Mouse (Mus musculus): ENCODE measurements around the gene Gpr146.
A peak's percentile ranks its signal among the peaks of the same experiment; 100 is the strongest.

Gene Gpr146

GRCm38 (mm10) chr5:139358653-139359052, 18.8 kb upstream of the Gpr146 start:
- DNase-seq (ENCODE audit: low spot score) = no peak

DNA sequence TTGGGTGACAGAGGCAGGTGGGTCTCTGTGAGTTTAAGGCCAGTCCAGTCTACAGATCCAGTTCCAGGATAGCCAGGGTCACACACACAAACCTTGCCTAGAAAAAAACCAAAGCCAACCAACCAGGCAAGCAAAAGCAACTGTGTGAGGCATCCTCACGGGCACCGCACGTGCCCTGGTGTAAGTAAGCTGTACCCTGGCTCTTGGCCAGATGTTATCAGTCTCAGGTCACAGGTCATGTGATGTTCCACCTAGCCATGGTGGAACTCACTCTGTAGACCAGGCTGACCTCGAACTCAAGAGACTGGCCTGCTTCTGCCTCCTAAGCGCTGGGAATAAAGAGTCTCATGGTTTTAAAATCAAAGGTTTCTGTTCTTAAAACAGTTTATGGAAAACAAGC, 18.3 kb upstream of the Gpr146 start:
- DNase-seq (ENCODE audit: low spot score) = no peak

DNA sequence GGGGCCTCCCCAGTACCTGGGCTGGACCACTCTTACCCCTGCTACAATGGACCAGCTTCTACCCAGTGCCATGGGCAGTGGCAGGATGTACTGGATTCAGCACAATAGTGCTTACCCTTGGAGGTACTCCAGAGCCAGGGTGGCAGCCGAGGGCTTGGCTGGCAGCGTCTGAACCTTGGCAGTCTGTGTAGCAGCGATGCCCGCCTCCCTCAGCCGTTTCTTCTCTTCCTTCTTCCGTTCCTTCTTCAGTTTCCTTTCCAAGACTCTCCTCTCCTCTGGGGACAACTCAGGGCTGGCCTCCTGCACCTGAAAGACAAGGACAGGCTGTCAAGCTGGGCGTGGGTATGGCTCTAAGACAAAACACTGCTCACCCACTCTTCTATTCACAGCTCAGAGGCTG, 13.6 kb upstream of the Gpr146 start:
- no peak for DNase-seq (ENCODE audit: low spot score)

DNA sequence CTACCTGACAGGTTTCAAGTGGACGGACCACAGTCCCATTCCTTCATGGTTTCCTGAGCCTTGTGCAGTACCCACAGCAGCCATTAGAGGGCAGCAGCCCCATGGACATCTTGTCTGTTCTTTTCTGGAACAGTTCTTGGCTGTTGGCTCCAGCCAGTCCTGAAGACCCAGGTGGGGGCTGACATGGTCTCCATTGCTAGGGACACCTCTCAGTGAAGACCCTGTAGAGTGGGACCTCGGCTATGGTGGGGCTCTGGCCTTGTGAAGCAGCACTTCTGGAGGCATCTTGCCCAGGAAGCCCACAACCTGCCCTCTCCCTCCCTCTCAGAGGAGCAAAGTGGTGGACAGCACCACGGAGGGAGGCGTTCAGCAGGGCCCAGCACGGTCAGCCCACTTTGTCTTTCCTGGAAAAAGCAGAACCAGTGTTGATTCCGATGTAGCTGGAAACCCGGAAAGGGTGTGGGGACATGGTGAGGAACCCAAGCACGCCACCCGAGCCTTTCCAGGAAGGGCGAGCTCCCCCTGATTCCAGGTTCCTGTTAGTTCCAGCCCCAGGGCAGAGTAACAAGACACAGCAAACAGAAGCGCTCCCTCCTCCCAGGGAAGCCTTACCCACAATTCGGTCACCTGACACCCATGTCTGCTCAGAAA, 13.1 kb upstream of the Gpr146 start:
- DNase-seq (ENCODE audit: low spot score) = peak; percentile 95

DNA sequence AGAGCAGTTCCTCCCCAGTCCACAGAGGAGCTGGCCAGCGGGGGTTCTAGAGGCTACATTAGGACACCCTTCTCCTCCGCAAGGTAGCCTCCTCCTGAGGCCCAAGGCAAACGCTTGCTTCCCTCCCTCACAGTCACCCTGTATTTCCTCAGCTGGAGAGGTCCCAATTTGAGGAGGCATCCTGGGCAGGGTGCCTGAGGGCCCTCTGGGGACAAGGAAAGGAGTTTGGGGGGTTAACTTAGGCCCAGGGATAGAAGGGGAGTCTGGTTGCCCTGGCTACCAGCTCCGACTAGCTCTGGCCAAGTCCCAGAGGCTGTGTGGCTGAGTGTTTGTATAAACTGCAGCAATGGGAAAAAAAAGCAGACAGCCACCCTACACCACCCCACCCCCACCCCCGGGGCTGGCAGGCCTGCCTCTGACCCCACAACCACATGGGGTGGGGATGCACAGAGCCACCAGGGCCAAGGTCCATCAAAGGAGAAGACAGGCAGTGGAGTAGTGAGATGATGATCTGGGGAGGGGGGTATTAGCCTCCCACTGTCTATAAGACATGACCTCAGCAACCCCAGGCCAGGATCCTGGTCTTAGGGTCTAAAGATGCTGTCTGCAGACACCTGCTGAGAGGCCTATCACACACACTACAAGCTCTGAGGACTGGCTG, 12.5 kb upstream of the Gpr146 start:
- no peak for DNase-seq (ENCODE audit: low spot score)

- no peak for DNase-seq (ENCODE audit: low spot score)
Observed at GRCm38 (mm10) chr5:139365827-139366226, 11.7 kb upstream of the Gpr146 start.

DNA sequence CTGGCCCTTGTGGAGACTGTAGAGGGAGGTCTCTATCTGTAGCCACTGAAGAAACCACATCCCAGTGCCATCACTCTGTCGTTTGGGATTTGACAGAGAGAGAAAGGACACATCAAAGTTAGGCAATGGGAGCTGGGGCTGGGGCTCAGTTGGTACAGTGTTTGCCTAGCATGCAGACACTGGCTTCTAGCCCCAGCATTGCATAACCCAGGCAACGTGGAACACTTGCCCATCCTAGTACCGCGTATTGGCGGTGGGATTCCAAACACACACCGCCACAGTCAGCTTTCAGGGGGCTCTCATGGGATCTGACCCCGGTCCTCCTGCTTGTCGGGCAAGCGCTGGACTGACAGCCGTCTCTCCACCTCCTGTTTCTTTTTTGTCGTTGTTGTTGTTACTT, 11.0 kb upstream of the Gpr146 start:
- no peak for DNase-seq (ENCODE audit: low spot score)

DNA sequence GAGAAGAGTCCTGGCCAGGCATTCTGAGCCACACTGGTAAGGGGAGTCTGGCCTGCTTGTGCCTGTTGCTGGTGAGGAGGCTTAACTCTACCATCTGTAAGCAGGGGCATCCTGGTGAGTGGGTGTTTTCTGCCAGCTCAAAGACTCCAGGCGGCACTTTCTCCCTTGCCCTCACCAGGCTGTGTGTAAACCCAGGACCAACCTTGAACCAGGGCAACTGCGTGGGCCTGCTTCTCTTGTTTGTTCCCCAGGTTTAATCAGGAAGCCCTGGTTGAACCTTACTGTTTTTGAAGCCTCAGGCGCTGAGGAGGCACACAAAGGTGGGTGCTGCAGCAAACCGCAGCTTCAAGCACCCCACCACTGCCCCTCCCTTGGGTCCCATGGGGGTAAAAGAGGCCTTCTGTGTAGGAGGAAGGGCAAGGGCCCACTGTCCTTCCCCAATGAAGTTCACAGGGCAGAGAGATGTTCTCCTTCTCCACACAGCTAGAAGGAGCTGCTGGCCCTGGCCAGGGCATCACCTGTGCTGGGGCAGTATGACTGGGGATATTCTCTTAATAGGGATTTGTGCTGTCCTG, 9.5 kb upstream of the Gpr146 start:
- DNase-seq (ENCODE audit: low spot score) = no peak

DNA sequence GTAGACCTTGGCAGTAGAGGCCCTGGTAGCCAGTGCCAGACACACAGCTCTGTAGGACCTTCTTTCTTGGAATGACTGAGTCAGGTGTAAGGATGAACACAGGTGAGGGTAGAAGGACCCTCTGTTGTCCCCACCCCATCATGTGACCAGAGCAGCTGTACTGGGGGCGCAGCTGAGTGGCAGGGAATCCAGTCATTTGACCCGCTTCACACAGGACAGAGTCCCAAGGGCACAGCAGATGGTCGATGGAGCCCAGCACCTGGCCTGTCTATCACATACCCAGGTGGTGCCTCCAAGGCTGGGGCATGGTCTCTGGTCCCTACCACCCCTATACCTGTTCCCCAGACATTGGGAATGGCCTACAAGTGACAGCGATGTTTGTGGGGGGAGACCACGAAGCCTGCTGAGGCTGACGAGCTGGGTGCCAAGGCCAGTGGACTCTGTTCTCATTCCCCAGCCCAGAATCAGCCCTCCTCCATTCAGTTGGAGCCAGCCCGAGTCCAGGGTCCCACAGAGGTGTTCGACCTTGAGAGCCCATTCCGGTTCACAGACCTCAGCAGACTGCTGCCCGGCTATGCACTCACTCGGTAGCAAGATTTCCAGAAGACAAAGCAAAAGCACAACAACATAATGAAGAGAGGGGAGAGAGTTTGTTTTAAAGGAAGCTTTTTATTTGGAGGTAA, 8.7 kb upstream of the Gpr146 start:
- no peak for DNase-seq (ENCODE audit: low spot score)

DNA sequence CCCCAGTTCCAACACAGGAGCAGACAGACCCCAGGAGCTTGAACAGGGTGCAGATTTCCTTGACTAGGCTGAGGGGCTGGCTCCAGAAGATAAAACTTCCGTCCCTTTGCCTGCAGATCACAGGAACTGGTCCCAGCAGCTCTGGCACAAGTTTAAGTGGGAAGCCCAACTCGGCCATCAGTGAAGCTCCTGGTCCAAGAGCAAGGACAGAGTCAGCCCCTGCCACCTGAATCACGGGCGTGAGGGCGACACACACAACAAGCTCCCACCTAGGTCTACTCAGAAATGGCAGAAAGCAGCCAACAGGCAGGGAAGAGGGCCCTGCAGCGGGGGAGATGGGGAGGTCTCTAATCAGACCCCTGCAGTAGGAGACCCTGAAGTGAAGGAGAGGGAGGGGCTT, 7.2 kb upstream of the Gpr146 start:
- no peak for DNase-seq (ENCODE audit: low spot score)

DNA sequence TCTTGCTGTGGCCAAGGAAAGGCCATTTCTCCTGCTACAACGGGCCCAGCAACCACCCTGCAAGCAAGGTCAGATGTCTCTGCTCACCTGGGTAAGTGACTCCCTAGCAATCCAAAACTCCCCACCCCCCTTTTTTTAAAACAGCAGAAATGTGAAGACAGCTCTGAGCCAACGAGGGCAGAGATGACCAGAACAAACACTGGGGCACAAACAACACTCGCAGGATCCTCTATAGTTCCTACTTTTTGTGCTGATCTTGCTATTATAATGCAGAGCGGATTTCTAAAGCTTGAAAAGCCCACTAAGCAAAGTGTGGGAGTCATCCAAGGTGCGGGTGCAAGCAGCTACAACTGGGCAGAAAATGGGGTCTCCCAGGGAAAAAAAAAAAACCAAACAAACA, 6.4 kb upstream of the Gpr146 start:
- no peak for DNase-seq (ENCODE audit: low spot score)

- DNase-seq (ENCODE audit: low spot score) = peak; percentile 84
Observed at GRCm38 (mm10) chr5:139371631-139372401, 5.7 kb upstream of the Gpr146 start.

DNA sequence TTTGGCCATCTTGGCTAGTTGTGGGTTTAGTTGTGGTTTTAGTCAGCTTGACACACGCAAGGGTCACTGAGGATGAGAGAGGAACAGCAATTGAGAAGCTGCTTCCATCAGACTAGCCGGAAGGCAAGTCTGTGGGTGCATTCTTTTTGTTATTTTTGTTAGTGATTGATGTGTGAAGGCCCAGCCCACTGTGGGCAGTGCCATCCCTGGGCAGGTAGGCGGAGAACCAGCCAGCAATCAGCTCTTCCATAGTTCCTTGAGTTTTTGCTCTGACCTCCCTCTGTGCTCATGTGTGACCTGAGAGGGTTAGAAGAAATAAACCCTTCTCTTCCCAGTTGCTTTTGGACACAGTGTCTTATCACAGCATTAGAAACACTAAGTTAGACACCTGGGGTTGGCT, 4.4 kb upstream of the Gpr146 start:
- no peak for DNase-seq (ENCODE audit: low spot score)

DNA sequence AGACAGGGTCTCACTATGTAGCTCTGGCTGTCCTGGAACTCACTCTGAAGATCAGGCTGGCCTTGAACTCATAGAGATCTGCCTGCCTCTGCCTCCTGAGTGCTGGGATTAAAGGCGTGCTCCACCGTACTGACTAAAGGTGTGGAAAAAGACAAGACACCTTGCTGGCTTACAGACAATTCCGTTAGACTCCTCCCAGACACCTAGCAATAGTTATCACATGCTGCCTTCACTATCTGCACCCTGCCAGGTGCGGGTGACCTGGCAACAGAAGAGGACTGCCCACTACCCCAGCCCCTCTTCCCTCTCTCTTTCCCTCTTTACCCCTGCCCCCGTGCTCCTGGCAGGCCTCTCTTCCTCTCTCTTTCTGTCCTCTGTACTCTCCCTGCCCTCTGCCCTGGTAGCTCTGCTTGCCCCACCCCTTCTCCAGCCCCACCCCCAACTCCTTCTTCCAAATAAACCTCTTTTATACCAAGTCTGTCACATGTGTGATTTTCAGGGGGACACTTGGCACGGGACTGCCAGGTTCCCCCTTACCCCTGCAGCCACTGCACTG, 3.5 kb upstream of the Gpr146 start:
- no peak for DNase-seq (ENCODE audit: low spot score)

DNA sequence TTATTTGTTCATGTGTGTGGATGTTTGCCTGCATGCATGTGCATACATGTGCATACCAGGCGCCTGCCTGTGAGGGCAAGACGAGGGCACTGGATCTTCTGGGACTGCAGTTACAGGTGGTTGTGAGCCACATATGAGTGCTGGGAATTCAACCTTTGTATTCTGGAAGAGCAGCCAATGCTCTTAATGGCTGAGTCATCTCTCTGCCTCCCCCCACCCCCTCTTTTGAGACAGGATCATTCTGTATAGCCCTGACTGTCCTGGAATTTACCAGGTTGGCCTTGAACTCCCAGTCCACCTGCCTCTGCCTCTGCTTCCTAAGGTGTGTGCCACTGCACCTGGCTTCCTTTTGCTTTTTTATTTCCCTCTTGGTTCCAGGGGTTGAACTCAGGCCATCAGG, 2.7 kb upstream of the Gpr146 start:
- DNase-seq (ENCODE audit: low spot score) = no peak

- DNase-seq (ENCODE audit: low spot score) = no peak
Observed at GRCm38 (mm10) chr5:139378271-139378556, 717 bp downstream of the Gpr146 start.

- DNase-seq (ENCODE audit: low spot score) = no peak
Observed at GRCm38 (mm10) chr5:139378986-139379629, 1.6 kb downstream of the Gpr146 start.

- DNase-seq (ENCODE audit: low spot score) = no peak
Observed at GRCm38 (mm10) chr5:139379771-139380384, 2.4 kb downstream of the Gpr146 start.

DNA sequence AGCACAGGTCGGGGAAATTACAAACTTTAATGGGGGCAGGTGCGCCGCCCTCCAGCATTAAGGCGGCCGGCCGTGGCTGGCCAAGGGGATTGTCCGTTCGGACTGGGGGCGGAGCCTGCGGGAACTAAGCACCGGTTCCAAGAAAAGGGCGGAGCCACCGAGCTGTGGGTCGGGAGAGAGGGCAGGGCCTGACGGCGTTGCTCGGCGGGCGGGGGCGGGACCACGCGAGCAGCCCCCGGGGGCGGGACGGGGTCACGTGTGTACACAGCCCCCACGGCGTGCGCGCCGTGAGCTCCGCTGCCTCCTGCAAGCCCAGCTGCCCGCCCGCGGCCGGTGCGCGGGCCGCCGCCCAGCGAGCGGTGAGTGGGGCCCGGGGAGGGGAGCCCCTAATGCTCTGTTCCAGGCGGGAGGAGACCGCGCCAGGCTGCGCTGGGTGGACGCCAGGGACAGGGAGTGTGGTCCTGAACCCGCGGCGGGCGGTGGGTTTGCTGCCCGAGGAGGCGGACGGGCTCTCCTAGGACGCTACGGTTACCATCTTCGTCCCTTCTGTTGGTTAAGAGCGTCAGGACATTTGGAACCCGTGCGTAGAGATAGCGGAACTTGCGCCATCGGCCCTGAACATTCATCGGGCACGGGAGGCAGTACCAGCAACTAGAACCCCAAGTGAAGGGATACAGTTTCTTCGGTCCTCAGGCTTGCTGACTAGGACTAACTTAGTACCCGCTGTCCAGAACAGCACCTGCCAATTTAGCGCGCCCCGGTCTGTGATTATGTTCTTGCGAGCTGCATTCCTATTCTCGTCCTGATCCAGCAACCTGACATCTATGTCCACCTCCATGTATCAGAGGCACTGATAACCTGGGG, 3.1 kb downstream of the Gpr146 start:
- peak; percentile 89 for DNase-seq (ENCODE audit: low spot score)
